Mouse (Mus musculus) forebrain, embryonic 10.5 days (tissue): Measurements from ENCODE around the gene Omp. TPM values are rescaled to one million over a fixed set of nuclear protein-coding genes. Genes with fewer than 3 reads are reported as not detected.
"Not testable (repeated sequence)": the region's sequence is repeated elsewhere in the genome, so short reads cannot be mapped to it uniquely, and the experiment has no call there.

Experiments
- DNase-seq: peaks from one replicate; pipeline ENCODE4 v3.0.0-alpha.2; 2017; ENCODE audit warnings: low spot score; ENCODE audit errors: extremely low spot score
- H3K27ac ChIP-seq: fragments of 300-500 bp; sonication (generic); 2 replicates; pipeline ENCODE4 v1.5.1; 2016; ENCODE audit warnings: mild to moderate bottlenecking
- H3K27me3 ChIP-seq: fragments of 300-500 bp; sonication (generic); 2 replicates; pipeline ENCODE4 v1.6.1; 2016; ENCODE audit warnings: mild to moderate bottlenecking; ENCODE audit not compliant: poor library complexity, severe bottlenecking
- H3K36me3 ChIP-seq: fragments of 300-500 bp; sonication (generic); replicated peaks from 2 replicates; pipeline ENCODE4 v1.6.1; 2016; ENCODE audit warnings: mild to moderate bottlenecking, moderate library complexity
- H3K4me1 ChIP-seq: fragments of 300-500 bp; sonication (generic); 2 replicates; pipeline ENCODE4 v1.6.1; 2016
- H3K4me3 ChIP-seq: fragments of 300-500 bp; sonication (generic); 2 replicates; pipeline ENCODE4 v1.5.1; 2016; ENCODE audit warnings: mild to moderate bottlenecking, moderate library complexity
- H3K9me3 ChIP-seq: fragments of 300-500 bp; sonication (generic); 2 replicates; pipeline ENCODE4 v1.6.1; 2016; ENCODE audit warnings: mild to moderate bottlenecking, moderate library complexity
- WGBS: fragments of 180-500 bp; shearing (Covaris S2); methylation state at CpG from one replicate; pipeline ENCODE4 v1.1.7; 2016; 5-methylcytosine and 5-hydroxymethylcytosine counted together
- polyA plus RNA-seq: library from polyadenylated mRNA; unstranded; fragments of >200 nt; fragmentation: Nextera tagmentation; extraction: Ambion mirVana; gene quantifications from 2 replicates; pipeline ENCODE4 v1.2.1, GENCODE M21; 2016

The Omp gene
- polyA plus RNA-seq = 0.11 and 0.19 TPM in 2 replicates

DNA sequence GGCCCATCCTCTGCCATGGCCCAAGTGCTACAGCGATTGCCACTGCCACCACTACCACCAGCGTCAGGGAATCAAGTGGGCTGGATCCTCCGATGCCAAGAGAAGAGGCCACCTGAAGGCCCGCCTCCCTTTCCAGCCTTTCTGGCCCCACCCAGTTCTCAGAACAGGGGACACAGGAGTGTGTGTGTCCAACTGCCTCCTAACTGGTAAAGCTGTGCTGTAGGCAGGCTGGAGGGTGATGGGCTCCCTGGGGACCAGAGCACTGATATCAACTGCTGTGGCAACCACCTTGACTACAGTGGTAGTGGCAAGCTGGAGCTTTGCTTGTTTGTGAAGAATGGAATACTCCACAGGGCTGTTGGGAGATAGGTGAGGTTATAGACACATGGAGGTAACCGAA lies at the start of gene Omp:
Gene Omp (minus strand): TSS at position 101 of the 400 bp plus-strand sequence.
- H3K27ac ChIP-seq = no peak within 1 kb of the TSS
- H3K36me3 ChIP-seq = no peaks in the 10 kb centered on the region
- WGBS = 91% methylated on average over 5 of the region's 5 CpGs
- no peak for DNase-seq
- no peaks in the 10 kb centered on the region for H3K9me3 ChIP-seq
- H3K4me1 ChIP-seq = peaks cover 43% of the 10 kb centered on the region
- H3K4me3 ChIP-seq = no peak within 1 kb of the TSS
- peaks cover 7% of the 10 kb centered on the region; the same call in 1 of the 2 replicates for H3K27me3 ChIP-seq

- Histone ChIP-seq H3K27ac (0 out of 2 replicates have a peak overlapping the region, but pooled peaks have one; percentile 30), H3K9me3 (no peaks in the 10 kb centered on the region), H3K4me3 (peak overlapping the region; percentile 53), H3K36me3 (no peaks in the 10 kb centered on the region), H3K27me3 (peaks cover 78% of the 10 kb centered on the region), H3K4me1 (peaks cover 23% of the 10 kb centered on the region)
- WGBS = 3% methylated on average over 61 of the region's 61 CpGs
- DNase-seq = no peak
Observed at GRCm38 (mm10) chr7:98194026-98194792, 48.9 kb upstream of the Omp start.

DNA sequence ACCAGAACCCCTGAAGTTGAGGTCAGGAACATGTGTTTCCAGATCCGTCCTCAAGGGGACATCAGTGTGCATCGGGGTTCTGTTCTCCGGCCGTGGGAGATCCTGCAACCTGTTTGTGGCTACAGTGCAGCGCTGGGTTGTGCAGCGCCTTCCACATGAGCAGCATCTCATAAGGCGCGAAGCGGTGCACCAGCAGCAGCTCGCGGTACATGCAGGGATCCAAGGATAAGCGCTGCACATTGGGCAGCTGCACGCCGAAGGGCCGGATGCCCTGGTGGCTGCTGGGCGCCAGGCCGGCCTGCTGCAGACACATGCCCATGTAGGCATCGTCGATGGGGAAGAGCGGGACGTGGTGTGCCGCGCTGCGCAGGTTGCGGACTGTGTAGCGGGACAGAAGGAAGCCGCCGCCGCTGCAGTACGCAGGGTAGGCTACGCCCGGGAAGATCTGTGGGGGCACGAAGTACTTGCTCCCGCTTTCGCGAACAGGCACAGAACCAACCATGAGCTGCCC lies 48.3 kb upstream of the Omp start:
- 6% methylated on average over 36 of the region's 36 CpGs for WGBS
- Histone ChIP-seq H3K36me3 (no peaks in the 10 kb centered on the region), H3K27ac (no peak overlapping the region), H3K4me1 (peaks cover 23% of the 10 kb centered on the region), H3K27me3 (peaks cover 84% of the 10 kb centered on the region), H3K4me3 (peak overlapping the region; percentile 53), H3K9me3 (no peaks in the 10 kb centered on the region)
- DNase-seq = no peak

GRCm38 (mm10) chr7:98191571-98192250 lies 46.4 kb upstream of the Omp start:
- Histone ChIP-seq H3K36me3 (no peaks in the 10 kb centered on the region), H3K27ac (no peak overlapping the region), H3K27me3 (peaks cover 88% of the 10 kb centered on the region), H3K9me3 (no peaks in the 10 kb centered on the region), H3K4me3 (no peak overlapping the region), H3K4me1 (peaks cover 31% of the 10 kb centered on the region)
- DNase-seq = peak; percentile 12
- WGBS = 67% methylated on average over 17 of the region's 17 CpGs

- Histone ChIP-seq H3K27me3 (peaks cover 83% of the 10 kb centered on the region), H3K4me1 (peaks cover 42% of the 10 kb centered on the region), H3K9me3 (no peaks in the 10 kb centered on the region), H3K36me3 (no peaks in the 10 kb centered on the region), H3K27ac (no peak overlapping the region), H3K4me3 (no peak overlapping the region)
- 88% methylated on average over 1 of the region's 1 CpGs for WGBS
- no peak for DNase-seq
Observed at GRCm38 (mm10) chr7:98190578-98190977, 45.3 kb upstream of the Omp start.

DNA sequence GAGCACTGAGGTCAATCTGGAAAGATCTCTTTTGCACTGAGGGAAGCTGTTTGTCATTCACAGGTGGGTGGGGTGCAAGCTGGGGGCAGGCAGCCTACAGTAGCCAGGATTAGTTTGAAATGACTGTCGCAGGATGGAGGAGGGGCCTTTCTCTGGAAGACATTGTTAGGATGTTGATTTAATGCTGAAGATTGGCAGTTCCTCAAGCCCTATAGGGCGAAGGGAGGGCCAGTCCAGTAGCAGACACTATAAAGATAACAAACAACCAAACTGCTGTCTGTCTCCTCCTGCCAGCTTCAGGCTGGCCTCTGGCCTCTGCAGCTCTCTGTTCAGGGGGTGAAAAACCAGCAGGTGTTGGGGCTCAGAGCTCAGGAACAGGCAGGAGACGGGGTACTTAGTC lies 44.4 kb upstream of the Omp start:
- peaks cover 49% of the 10 kb centered on the region for H3K4me1 ChIP-seq
- DNase-seq = no peak
- no peak overlapping the region for H3K27ac ChIP-seq
- H3K36me3 ChIP-seq = no peaks in the 10 kb centered on the region
- no peaks in the 10 kb centered on the region for H3K9me3 ChIP-seq
- 59% methylated on average over 3 of the region's 3 CpGs for WGBS
- no peak overlapping the region for H3K4me3 ChIP-seq
- peaks cover 83% of the 10 kb centered on the region for H3K27me3 ChIP-seq

DNA sequence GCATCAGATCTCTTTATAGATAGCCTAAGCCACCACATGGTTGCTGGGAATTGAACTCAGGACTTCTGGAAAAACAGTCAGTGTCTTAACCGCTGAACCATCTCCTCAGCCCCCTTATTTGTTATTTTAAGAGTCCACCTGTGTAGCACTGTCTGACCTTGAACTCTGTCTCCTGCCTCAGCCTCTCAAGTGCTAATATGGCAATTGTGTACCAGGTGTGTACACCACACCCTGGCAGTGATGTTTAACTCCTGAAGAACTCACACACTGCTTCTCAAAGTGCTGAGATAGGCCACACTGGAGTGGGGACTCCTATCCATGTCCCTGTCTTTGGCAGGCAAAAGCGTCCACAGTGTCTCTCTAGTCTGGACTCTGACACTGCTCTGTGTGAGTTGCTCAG lies 43.4 kb upstream of the Omp start:
- no peaks in the 10 kb centered on the region for H3K36me3 ChIP-seq
- no peaks in the 10 kb centered on the region for H3K9me3 ChIP-seq
- no peak for DNase-seq
- H3K4me1 ChIP-seq = peaks cover 39% of the 10 kb centered on the region
- no peak overlapping the region for H3K27ac ChIP-seq
- H3K4me3 ChIP-seq = no peak overlapping the region
- peaks cover 83% of the 10 kb centered on the region for H3K27me3 ChIP-seq
- 93% methylated on average over 2 of the region's 2 CpGs for WGBS

DNA sequence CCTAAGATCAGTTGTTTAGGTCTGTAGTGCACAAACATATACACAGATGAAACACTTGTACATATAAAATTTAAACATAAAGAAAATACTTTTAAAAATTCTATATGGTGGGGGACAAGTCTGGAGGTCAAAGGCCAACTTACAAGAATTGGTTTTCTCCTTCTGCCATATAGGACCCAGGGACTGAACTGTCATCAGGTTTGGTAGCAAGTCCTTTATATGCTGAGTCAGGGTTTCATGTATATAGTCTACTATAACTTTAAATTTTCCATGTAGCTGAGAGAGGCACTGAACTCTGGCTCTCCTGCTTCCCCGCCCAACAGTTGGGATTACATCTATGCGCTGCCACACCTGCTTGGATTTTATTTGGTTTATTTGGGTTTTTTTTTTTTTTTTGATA lies 42.9 kb upstream of the Omp start:
- H3K9me3 ChIP-seq = no peaks in the 10 kb centered on the region
- H3K4me1 ChIP-seq = peaks cover 35% of the 10 kb centered on the region
- no peak overlapping the region for H3K27ac ChIP-seq
- DNase-seq = no peak
- peaks cover 83% of the 10 kb centered on the region for H3K27me3 ChIP-seq
- H3K4me3 ChIP-seq = no peak overlapping the region
- 94% methylated on average over 2 of the region's 2 CpGs for WGBS
- no peaks in the 10 kb centered on the region for H3K36me3 ChIP-seq

- not testable (repeated sequence) for DNase-seq, H3K36me3 ChIP-seq, H3K27ac ChIP-seq, H3K9me3 ChIP-seq, H3K4me3 ChIP-seq
- WGBS = 79% methylated on average over 3 of the region's 3 CpGs
- Histone ChIP-seq H3K27me3 (peaks cover 83% of the 10 kb centered on the region), H3K4me1 (peaks cover 32% of the 10 kb centered on the region)
Observed at GRCm38 (mm10) chr7:98187332-98187731, 42.0 kb upstream of the Omp start.

DNA sequence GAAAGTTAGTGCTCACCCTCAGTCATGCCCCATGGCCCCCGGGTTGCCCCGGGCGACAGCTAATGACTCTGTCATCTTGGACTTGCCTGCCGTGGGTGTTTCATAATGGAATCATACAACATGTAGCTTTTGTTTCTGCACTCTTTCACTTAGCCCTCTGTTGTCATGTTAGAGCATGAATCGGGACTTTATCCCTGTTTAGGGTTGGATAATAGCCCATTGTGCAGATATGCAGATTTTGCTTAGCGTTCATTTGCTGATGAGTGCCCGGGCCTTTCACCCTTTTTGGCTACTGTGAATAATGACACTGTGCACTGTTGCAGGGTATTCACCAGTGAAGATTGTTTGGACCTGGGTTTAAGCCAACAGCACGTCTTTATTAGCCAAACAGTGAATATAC lies 41.3 kb upstream of the Omp start:
- H3K4me3 ChIP-seq = no peak overlapping the region
- no peaks in the 10 kb centered on the region for H3K9me3 ChIP-seq
- H3K36me3 ChIP-seq = no peaks in the 10 kb centered on the region
- WGBS = 57% methylated on average over 8 of the region's 8 CpGs
- peaks cover 83% of the 10 kb centered on the region for H3K27me3 ChIP-seq
- DNase-seq = peak; percentile 54
- peaks cover 32% of the 10 kb centered on the region for H3K4me1 ChIP-seq
- H3K27ac ChIP-seq = no peak overlapping the region

- Histone ChIP-seq H3K36me3 (no peaks in the 10 kb centered on the region), H3K4me3 (no peak overlapping the region), H3K9me3 (no peaks in the 10 kb centered on the region), H3K4me1 (peaks cover 32% of the 10 kb centered on the region), H3K27ac (no peak overlapping the region), H3K27me3 (peaks cover 82% of the 10 kb centered on the region)
- WGBS = 93% methylated on average over 6 of the region's 6 CpGs
- no peak for DNase-seq
Observed at GRCm38 (mm10) chr7:98185326-98185725, 40.0 kb upstream of the Omp start.

DNA sequence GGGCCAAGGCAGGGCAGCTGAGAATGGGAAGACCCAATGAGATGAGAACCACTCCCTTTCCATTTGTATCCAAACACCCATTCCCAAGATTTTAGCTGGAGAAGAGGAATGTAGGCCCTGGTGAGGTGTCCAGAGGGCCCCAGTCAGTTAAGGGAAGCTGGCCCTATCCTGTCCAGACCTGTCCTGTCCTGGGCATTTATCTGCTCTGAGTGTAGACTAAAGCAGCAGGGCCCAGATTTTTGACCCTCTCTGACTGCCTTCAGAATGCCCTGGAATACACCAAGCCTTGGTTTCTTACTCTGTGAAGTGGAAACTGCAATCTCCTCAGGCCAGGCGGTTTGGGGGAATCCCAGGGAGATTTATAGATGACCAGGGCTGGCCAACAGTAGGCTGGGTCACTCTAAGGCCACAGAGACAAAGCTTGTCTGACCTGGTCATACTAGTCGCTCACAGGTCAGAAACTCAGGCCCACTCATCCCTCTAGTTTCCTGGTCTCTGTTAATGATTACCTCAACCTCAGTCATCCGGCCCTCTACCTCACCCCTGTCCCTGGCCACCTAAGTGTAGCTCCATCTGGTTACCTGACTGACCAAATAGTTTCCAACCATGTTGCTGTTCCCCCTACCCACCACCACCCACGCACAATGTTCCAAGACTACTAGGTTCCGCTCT lies 33.4 kb upstream of the Omp start:
- 88% methylated on average over 5 of the region's 5 CpGs for WGBS
- Histone ChIP-seq H3K27ac (peak overlapping the region; percentile 86), H3K4me1 (peaks cover 21% of the 10 kb centered on the region), H3K27me3 (peaks cover 68% of the 10 kb centered on the region), H3K36me3 (no peaks in the 10 kb centered on the region), H3K4me3 (peak overlapping the region; percentile 86), H3K9me3 (no peaks in the 10 kb centered on the region)
- DNase-seq = no peak
